Mouse (Mus musculus): Measurements from ENCODE around the gene Diaph3.

DNA sequence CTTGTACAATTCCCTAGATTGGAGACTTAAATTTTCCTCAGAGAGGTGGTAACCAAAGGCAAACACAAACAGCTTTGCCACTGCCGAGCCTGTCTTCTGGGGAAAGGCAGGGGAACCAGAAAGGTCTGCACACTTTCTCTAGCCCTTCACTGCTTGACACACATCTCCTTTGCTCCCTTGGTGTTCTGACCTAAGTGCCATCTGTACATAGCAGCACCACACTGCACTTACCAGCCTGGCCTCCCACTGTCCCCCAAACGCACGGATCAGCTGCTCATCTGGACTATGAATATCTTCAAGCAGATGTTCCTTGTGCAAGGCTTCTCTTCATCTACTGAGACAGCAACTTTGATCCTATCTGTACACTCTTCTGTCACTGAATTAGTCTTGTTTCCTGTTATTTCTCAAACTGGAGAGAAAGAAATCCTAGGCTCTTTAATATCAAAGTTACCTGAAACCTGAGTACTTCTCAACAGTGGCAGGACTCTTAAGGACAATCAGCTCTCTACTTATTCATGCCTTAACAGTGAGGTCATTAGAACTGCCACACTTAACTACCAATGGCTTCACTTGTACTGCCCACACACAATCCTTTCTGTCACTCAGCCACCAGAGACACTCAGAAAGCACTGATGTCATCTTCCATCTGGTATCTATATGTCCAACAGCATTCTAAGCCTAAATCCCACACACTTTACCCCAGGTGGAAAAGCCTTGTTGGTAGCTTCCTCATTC lies 251.8 kb downstream of the Diaph3 start:
- TF ChIP-seq CTCF (IDR thresholded peaks at IDR 0.05; ENCODE audit: insufficient read depth, low read length) (no peak), POLR2A (IDR thresholded peaks at IDR 0.05; ENCODE audit: borderline replicate concordance, extremely low read depth, low read depth, low read length) (no peak)

All from lung, adult 2 months (tissue).